Mouse (Mus musculus) erythroblast, embryonic 14.5 days (primary cell): ENCODE data around the gene Zfp119b. TPM values are rescaled to one million over a fixed set of nuclear protein-coding genes. Genes with fewer than 3 reads are reported as not detected.

Source experiments
- H3K27me3 ChIP-seq: 2 replicates; pipeline ENCODE4 v1.6.1; 2012; ENCODE audit warnings: inconsistent platforms; ENCODE audit not compliant: control insufficient read depth
- H3K36me3 ChIP-seq: 2 replicates; pipeline ENCODE4 v1.6.1; 2012; ENCODE audit warnings: mild to moderate bottlenecking, inconsistent platforms; ENCODE audit not compliant: control insufficient read depth
- H3K4me1 ChIP-seq: 2 replicates; pipeline ENCODE4 v1.6.1; 2012; ENCODE audit warnings: inconsistent platforms; ENCODE audit not compliant: control insufficient read depth
- H3K4me3 ChIP-seq: replicated peaks from 2 replicates; pipeline ENCODE3; 2012; ENCODE audit warnings: moderate library complexity, mild to moderate bottlenecking, inconsistent platforms
- H3K9me3 ChIP-seq: 2 replicates; pipeline ENCODE4 v1.6.1; 2012; ENCODE audit warnings: low read length, inconsistent platforms, mixed read lengths; ENCODE audit not compliant: control insufficient read depth
- GATA1 ChIP-seq: IDR thresholded peaks from 2 replicates; pipeline ENCODE4 v1.6.1; 2012; ENCODE audit warnings: low read length, inconsistent platforms, mixed read lengths
- TAL1 ChIP-seq: IDR thresholded peaks from 3 replicates; pipeline ENCODE4 v1.6.1; 2012; ENCODE audit warnings: low read length, inconsistent platforms, mixed read lengths
- polyA plus RNA-seq: library from polyadenylated mRNA; stranded (reverse); fragments of >175 nt; gene quantifications from 2 replicates; pipeline ENCODE4 v1.2.3, GENCODE M21; 2012

Gene Zfp119b
- not detected in 2 replicates for polyA plus RNA-seq

DNA sequence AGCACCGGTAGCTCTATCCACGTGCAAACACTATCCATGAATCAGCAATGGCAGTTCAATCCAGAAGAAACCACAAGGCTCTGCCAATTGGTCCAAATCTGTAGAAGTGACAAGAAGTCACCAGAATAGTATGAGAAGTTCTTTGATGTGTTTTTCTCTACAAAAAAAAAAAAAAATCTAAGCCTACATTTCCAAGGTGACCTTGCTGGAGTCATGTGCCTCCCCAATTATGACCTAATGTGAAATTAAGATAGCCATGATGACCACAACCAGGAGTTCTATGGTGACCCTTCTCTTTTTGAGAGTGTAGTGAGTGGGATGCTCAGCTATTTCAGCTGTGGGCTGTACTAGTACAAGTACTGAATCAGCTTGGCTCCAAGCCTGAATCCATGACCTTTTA lies at the start of gene Zfp119b:
Gene Zfp119b, minus strand, starts transcription at position 101 of the 400 bp plus-strand sequence.
- no peaks in the 10 kb centered on the region for H3K36me3 ChIP-seq
- peaks cover 18% of the 10 kb centered on the region for H3K4me1 ChIP-seq
- no peak within 1 kb of the TSS for H3K4me3 ChIP-seq
- no peak for TF ChIP-seq GATA1
- no peak for TF ChIP-seq TAL1
- H3K9me3 ChIP-seq: no peaks in the 10 kb centered on the region
- H3K27me3 ChIP-seq: peaks cover 18% of the 10 kb centered on the region

DNA sequence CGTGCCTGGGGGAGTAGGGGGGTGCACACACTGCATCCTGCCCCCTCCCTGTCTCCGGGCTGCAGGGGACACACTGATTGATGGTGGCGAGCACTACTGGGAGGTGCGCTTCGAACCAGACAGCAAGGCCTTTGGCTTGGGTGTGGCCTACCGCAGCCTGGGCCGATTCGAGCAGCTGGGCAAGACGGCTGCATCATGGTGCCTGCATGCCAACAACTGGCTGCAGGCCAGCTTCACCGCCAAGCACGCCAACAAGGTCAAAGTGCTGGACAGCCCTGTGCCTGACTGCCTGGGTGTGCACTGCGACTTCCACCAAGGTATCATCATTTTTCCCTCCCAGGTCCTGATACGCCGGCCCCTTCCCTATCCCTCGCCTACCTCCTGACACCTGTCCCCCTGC lies 46.7 kb upstream of the Zfp119b start:
- TF ChIP-seq GATA1 (no peak), TAL1 (no peak)
- no peak overlapping the region for H3K4me3 ChIP-seq
- H3K27me3 ChIP-seq: peaks cover 10% of the 10 kb centered on the region
- no peaks in the 10 kb centered on the region for H3K9me3 ChIP-seq
- no peaks in the 10 kb centered on the region for H3K36me3 ChIP-seq
- H3K4me1 ChIP-seq: peaks cover 2% of the 10 kb centered on the region; the same call in 1 of the 2 replicates

DNA sequence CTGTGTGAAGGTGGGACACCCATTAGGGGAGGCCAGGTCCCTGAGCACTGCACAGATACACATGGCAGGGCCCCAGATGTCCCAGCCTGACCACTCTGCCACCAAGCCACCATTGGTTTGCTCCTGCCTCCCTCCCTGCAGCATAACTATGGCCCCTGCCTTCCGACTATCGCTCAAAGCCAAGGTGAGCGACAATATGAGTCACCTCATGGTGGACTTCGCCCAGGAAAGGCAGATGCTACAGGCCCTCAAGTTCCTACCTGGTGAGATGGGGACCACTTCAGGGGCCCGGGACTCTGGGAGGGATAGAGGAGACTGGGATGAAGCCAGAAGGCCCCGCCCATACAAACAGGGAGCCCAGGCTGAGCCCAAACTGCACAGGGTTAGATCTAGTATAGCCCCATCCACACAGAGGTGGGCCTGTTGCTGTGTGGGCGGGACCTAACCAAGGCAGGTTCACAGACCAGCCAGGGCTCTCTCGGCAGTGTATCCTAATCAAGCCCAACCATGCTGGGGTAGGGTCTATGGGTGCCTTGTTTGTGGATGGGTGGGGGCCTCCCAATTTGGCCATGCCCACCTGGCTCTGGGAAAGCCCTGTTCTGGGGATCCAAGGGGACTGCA lies 41.1 kb upstream of the Zfp119b start:
- Histone ChIP-seq H3K9me3 (no peaks in the 10 kb centered on the region), H3K4me3 (no peak overlapping the region), H3K36me3 (no peaks in the 10 kb centered on the region), H3K4me1 (no peaks in the 10 kb centered on the region), H3K27me3 (peaks cover 29% of the 10 kb centered on the region)
- TF ChIP-seq GATA1: no peak
- TF ChIP-seq TAL1: no peak

DNA sequence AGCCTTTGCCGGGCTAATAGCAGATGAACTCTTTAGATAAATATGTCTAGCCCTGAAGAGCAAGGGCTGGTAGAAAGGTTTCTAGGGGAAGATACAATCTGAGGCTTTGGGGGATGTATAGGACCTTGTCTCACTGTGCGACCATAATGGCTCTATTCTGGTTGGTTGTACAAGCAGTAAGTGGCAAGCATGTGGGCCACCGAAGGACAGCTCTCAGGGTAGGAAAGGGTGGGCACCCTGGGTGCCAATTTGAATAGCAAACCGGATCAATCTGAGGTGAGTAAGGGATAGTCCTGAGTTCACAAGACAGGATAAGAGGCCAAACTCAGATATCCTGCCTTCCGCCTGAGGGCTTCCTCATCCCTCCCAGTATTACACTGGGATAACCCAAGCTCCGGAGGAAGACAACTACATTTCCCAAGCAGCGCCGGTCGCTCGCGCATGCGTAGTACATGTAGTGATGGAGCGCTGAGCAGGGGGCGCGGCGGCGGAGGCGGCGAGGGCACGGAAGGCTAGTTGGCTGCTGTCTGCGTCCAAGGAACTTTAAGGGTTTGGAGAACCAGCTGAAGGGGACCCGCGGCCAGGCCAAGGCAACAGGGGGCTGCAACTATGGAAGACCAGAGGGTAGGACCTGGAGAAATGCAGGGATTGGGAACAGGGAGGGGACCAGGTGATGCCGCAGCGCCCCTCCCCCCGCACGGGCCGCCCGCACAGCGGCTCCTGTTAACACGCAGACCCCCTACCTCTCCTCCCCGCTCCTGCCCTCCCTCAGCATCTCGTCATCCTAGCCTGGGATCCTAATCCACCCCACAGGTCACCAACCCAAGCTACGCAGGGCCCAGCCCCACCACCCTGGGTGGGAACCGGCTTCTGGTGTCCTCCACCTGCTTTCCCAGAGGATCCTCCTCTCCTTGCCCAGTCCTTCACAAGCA lies 37.0 kb upstream of the Zfp119b start, which contains the start of gene Fsd1:
Gene Fsd1, plus strand, starts transcription at position 480 of the 932 bp plus-strand sequence.
- no peaks in the 10 kb centered on the region for H3K4me1 ChIP-seq
- TF ChIP-seq GATA1 (no peak), TAL1 (no peak)
- H3K4me3 ChIP-seq: no peak within 1 kb of the TSS

DNA sequence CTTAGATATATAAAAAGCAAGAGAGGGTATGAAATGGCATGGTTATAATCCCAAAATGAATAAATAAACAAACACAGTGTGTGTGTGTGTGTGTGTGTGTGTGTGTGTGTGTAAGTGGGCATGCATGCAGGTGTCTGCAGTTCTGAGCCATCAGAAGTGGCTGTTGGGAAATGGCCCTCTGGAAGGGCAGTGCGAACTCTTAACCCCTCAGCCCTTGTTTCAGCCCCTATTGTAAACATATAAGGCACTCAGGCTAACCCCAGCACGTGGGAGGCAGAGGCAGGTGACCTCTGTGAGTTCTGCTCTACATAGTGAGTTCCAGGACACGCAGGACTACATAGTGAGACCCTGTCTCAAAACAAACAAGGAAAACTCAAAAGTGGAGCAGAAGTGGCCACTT lies 28.0 kb upstream of the Zfp119b start:
- H3K4me3 ChIP-seq: no peak overlapping the region
- TF ChIP-seq GATA1 (no peak), TAL1 (no peak)
- no peaks in the 10 kb centered on the region for H3K9me3 ChIP-seq
- peaks cover 3% of the 10 kb centered on the region; the same call in 1 of the 2 replicates for H3K4me1 ChIP-seq
- peaks cover 10% of the 10 kb centered on the region for H3K27me3 ChIP-seq
- H3K36me3 ChIP-seq: no peaks in the 10 kb centered on the region

More for the DNA sequence above, 37.0 kb upstream of the Zfp119b start, which contains the start of gene Fsd1:
- Histone ChIP-seq H3K36me3 (no peaks in the 10 kb centered on the region), H3K9me3 (no peaks in the 10 kb centered on the region), H3K27me3 (peaks cover 35% of the 10 kb centered on the region)

DNA sequence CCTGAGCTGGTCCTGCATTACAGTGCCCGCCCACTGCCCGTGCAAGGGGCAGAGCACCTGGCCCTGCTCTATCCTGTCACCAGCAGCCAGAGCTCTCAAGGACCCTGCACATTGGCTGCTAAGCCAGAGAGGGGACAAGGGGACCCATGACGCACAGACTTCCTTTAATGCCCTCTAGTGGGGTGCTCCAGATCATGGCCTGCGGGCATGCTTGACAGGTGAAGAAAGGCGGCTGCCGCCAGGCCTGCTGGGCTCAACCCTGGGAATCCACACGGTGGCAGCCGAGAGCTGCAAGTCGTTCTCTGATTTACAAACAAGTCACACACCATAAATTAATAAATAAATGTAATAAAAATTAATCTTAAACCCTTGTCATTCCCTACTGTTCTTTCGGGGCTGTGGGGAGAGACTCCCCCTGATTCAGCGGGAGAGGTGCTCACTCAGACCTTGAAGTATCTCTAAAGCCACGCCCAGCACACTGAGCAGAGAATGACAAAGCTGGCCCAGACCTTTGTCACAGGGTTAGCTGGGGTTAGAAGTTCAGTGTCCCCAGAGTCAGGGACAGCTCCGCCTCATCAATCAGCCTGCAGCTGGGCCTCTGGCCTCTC lies 27.1 kb upstream of the Zfp119b start:
- H3K36me3 ChIP-seq: no peaks in the 10 kb centered on the region

DNA sequence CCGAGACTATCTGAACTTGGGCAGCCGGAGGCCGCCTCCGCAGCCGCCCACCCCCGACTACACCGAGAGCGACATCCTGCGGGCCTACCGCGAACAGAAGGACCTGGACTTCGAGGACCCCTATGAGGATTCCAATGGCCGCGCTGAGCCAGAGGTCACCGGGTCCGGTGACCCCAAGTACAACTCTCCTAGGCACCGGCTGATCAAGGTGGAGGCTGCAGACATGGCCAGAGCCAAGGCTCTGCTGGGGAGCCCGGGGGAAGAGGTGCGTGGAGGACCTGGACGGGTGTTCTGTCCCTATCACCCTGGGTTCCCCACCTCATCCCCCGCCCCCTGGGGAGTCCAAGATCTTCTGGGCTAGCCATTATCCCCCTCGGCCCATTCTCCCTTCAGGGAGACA lies 22.2 kb upstream of the Zfp119b start:
- Histone ChIP-seq H3K9me3 (no peaks in the 10 kb centered on the region; the same call in 1 of the 2 replicates), H3K27me3 (peaks cover 45% of the 10 kb centered on the region), H3K36me3 (peaks cover 20% of the 10 kb centered on the region), H3K4me1 (peaks cover 2% of the 10 kb centered on the region; the same call in 1 of the 2 replicates), H3K4me3 (no peak overlapping the region)
- TF ChIP-seq TAL1 (no peak), GATA1 (no peak)

More for the DNA sequence above, 27.1 kb upstream of the Zfp119b start:
- peaks cover 18% of the 10 kb centered on the region for H3K27me3 ChIP-seq
- H3K4me3 ChIP-seq: no peak overlapping the region
- H3K4me1 ChIP-seq: peaks cover 3% of the 10 kb centered on the region; the same call in 1 of the 2 replicates
- TF ChIP-seq GATA1 (no peak), TAL1 (no peak)
- H3K9me3 ChIP-seq: no peaks in the 10 kb centered on the region

DNA sequence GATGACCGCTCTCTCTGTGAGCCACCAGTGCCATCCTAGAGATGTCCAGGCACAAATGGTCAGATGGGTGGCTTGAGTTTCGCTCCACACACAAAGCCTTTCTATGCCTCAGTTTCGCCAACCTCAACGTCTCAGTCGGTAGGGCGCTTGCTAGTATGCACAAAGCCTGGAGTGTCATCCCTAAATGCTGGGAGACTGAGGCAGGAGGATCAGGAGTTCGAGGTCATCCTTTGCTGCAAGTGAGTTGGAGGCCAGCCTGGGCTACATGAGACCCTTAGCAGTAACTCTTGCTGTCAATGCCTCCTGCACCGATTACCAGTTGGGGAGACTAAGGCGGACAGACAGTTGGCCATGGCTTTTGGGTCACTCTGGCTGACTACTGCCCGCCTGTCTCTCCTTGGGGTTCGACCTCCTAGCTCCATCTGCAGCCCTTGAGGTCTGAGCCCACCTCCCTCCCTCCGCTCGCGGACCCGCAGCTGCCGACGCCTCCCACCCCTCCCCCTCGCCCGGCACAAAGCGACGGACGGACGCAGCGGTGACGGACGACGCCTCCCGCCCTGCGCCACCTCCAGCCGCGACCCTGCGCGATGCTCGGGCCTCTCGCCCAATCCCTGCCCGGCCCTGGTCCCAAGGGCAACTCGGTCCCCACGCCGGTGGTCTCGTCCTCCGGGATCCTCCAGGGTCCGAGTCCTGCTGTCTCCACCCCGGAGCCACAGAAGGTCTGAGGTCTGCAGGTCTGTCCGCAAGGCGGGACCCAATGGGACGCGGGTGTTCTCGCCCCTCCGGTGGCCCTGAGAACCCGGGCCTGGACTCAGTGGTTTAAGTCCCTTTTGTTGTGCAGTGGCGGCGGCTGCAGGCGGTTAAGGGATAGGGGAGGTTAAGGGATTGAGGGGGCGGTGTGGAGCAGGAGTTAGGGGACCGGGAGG lies 20.9 kb upstream of the Zfp119b start, which contains the start of gene Shd:
Gene Shd, plus strand, starts transcription at position 502 of the 926 bp plus-strand sequence.
- Histone ChIP-seq H3K27me3 (peaks cover 45% of the 10 kb centered on the region), H3K4me1 (no peaks in the 10 kb centered on the region), H3K9me3 (no peaks in the 10 kb centered on the region; the same call in 1 of the 2 replicates), H3K4me3 (no peak within 1 kb of the TSS), H3K36me3 (peaks cover 29% of the 10 kb centered on the region)
- TF ChIP-seq TAL1: no peak
- TF ChIP-seq GATA1: no peak
